Mouse (Mus musculus) lung, embryonic 14.5 days (tissue): ENCODE measurements at regions not wholly inside any gene's neighbourhood (a gene's known extent, or its start where the extent isn't known, plus 50 kb on each side); places are given as distances from the start of the nearest gene placed in this dataset.
A peak's percentile ranks its signal among the peaks of the same experiment; 100 is the strongest.

Source experiments
- ATAC-seq: fragments of 200-750 bp; cut with Nextera tagmentation; 2 replicates; pipeline ENCODE4 v1.8.0; 2017; ENCODE audit warnings: mild to moderate bottlenecking, moderate TSS enrichment, moderate library complexity; ENCODE audit not compliant: insufficient read depth
- DNase-seq: peaks from one replicate; pipeline ENCODE4 v3.0.0-alpha.2; 2015
- H3K27ac ChIP-seq: fragments of 300-500 bp; sonication (generic); 2 replicates; pipeline ENCODE4 v1.5.1; 2014; ENCODE audit warnings: low read depth, mild to moderate bottlenecking, moderate library complexity
- H3K27me3 ChIP-seq: fragments of 300-500 bp; sonication (generic); 2 replicates; pipeline ENCODE4 v1.6.1; 2014; ENCODE audit warnings: low read length, control low read depth; ENCODE audit not compliant: insufficient read depth
- H3K36me3 ChIP-seq: fragments of 300-500 bp; sonication (generic); 2 replicates; pipeline ENCODE4 v1.6.1; 2014; ENCODE audit warnings: control low read depth; ENCODE audit not compliant: insufficient read depth
- H3K4me1 ChIP-seq: fragments of 300-500 bp; sonication (generic); 2 replicates; pipeline ENCODE4 v1.6.1; 2014; ENCODE audit warnings: antibody characterized with exemption, control low read depth; ENCODE audit not compliant: insufficient read depth
- H3K4me2 ChIP-seq: fragments of 300-500 bp; sonication (generic); 2 replicates; pipeline ENCODE4 v1.6.1; 2014; ENCODE audit warnings: mild to moderate bottlenecking
- H3K4me3 ChIP-seq: fragments of 300-500 bp; sonication (generic); 2 replicates; pipeline ENCODE4 v1.5.1; 2014; ENCODE audit warnings: low read depth, low read length
- H3K9ac ChIP-seq: fragments of 300-500 bp; sonication (generic); 2 replicates; pipeline ENCODE4 v1.6.1; 2014
- H3K9me3 ChIP-seq: fragments of 300-500 bp; sonication (generic); 2 replicates; pipeline ENCODE4 v1.6.1; 2016; ENCODE audit warnings: low read depth, low read length, control low read depth
- CTCF ChIP-seq: IDR thresholded peaks from 2 replicates; pipeline ENCODE4 v1.5.1; 2016; ENCODE audit warnings: antibody characterized with exemption, low read depth
- WGBS: fragments of 180-500 bp; shearing (Covaris S2); extraction: QIAGEN DNeasy Blood & Tissue Kit; methylation state at CpG from one replicate; pipeline ENCODE4 v1.1.7; 2014; 5-methylcytosine and 5-hydroxymethylcytosine counted together

DNA sequence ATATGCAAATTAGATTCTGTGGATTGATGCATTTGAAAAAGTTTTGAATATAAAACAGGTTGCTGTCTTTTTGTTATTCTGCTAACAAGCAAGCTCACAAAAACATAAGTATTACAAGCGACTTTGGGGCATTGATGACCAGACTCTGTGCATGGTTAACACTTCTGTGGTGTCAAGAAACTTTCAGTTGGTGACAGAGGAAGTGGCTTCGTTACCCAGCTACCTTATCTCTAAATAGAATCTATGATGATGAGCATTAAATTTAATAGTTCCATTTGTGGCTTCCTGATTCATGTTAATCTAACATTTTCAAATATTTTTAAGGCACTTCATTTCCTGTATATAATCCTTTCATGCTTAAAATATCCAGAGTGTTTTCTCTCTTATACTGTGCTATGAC, 100.8 kb downstream of the Tm2d1 start:
- no peaks in the 10 kb centered on the region for H3K27me3 ChIP-seq
- no peaks in the 10 kb centered on the region for H3K9me3 ChIP-seq
- no peak for ATAC-seq
- H3K4me2 ChIP-seq, result no peak overlapping the region
- H3K9ac ChIP-seq, result no peak overlapping the region
- no peaks in the 10 kb centered on the region for H3K36me3 ChIP-seq
- no peak for TF ChIP-seq CTCF
- no peak overlapping the region for H3K27ac ChIP-seq
- no peaks in the 10 kb centered on the region for H3K4me1 ChIP-seq
- WGBS, result 57% methylated on average over 2 of the region's 2 CpGs
- DNase-seq, result no peak
- no peak overlapping the region for H3K4me3 ChIP-seq

GRCm38 (mm10) chr4:98258336-98258735, 124.8 kb downstream of the Tm2d1 start:
- H3K36me3 ChIP-seq, result no peaks in the 10 kb centered on the region
- H3K4me2 ChIP-seq, result no peak overlapping the region
- 72% methylated on average over 7 of the region's 7 CpGs for WGBS
- H3K27ac ChIP-seq, result no peak overlapping the region
- DNase-seq (peak; percentile 32), ATAC-seq (no peak)
- H3K27me3 ChIP-seq, result no peaks in the 10 kb centered on the region
- H3K9me3 ChIP-seq, result no peaks in the 10 kb centered on the region
- no peak overlapping the region for H3K9ac ChIP-seq
- no peak overlapping the region for H3K4me3 ChIP-seq
- no peak for TF ChIP-seq CTCF
- no peaks in the 10 kb centered on the region for H3K4me1 ChIP-seq

GRCm38 (mm10) chr4:98257711-98258110, 125.4 kb downstream of the Tm2d1 start:
- Histone ChIP-seq H3K4me1 (no peaks in the 10 kb centered on the region), H3K27ac (no peak overlapping the region), H3K36me3 (no peaks in the 10 kb centered on the region), H3K9me3 (no peaks in the 10 kb centered on the region), H3K4me2 (no peak overlapping the region), H3K4me3 (no peak overlapping the region), H3K9ac (no peak overlapping the region), H3K27me3 (no peaks in the 10 kb centered on the region)
- no peak for TF ChIP-seq CTCF
- ATAC-seq (no peak), DNase-seq (no peak)
- WGBS, result 88% methylated on average over 9 of the region's 9 CpGs

DNA sequence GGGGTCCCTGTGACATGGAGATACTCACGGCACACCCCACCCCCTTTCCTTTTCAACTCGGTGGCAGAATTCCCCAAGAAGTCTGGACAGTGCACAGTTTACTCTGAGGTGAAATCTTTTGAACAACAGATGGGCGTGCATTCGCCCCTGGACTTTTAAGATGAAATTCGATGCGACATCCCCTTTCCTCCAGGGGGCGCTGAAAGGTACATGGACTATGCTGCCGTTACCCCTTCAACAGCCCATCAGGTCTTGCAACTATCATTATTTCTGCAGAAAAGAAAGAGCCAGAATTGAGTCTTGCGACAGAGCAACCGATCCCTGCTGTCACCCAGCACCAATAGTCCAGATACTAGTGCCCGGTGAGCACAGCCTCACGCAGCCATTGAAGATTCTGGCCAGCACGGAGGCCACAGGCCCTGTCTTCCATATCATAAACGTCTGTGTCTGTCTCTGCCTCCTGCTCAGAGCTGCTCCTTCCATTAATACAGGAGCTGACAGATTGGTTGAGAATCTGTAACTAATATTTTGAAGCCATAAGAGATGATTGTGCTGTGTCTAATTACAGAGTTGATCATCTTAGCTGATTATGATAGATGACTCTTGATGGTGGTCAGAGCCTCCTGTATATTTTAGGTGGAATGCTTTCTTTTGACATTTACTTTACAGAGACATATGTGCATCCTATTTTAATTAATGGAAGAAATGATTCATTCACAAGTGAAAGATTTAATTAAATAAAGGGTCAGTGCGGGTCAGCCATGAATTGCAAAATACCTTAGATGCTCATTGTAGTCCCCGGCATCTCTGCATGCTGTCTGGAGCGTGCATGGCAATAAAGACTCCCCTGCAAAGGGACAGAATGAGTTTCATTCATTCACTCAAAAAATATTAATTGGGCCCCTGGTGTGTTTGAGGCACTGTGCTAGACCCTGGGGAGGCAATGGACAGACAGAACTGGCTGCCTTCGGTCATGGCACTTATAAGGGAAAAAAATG, 128.0 kb downstream of the Tm2d1 start:
- Histone ChIP-seq H3K9me3 (no peaks in the 10 kb centered on the region), H3K36me3 (no peaks in the 10 kb centered on the region), H3K4me1 (no peaks in the 10 kb centered on the region), H3K4me3 (no peak overlapping the region), H3K27ac (no peak overlapping the region), H3K9ac (no peak overlapping the region), H3K4me2 (no peak overlapping the region), H3K27me3 (no peaks in the 10 kb centered on the region)
- ATAC-seq (no peak), DNase-seq (peak; percentile 63)
- peak; percentile 55 for TF ChIP-seq CTCF
- 53% methylated on average over 18 of the region's 18 CpGs for WGBS

DNA sequence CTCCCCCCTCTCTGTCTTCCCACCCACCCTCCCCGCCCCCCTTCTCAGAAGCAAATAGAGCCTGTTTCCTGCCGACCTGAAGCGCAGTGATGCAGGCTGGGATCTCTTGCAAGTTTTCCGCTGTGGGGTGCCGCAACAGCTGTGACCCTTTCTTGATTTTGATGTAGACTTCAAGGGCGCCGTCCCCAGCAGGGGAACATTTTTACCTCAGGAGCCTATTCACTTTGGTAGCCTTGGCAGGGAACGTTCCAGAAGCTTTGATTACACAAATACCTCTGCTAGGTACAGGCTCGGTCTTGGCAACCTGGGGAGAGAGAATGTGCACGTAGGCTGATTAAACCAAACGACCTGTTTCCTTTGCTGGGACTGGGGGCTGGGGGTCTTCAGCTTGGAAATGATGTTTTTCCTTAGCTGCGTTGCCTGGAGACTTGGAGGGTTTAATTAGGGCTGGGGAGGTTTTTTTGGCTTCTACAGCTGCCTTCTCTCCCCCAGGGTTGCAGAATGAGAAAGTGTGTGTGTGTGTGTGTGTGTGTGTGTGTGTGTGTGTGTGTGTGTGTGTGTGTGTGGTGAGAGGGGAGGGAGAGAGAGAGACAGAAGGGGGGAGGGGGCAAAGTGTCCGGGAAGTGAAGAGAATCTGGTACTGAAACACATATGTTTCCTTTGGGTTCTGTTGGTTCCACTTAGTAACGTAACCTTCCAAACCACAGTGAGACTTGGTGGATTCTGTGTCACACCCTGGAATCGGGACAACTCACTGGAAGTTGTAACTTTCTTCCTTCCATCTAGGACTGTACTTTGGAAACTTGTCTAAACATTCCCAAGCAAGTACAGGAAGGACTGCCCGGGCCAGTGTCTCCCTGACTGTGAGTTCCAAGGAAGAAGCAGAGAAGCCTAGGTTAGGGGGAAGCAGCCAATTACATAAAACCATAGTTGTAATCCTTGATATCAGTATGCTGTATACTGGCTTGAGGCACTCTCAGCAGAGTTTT, 138.9 kb downstream of the Tm2d1 start:
- WGBS, result 8% methylated on average over 15 of the region's 16 CpGs
- Histone ChIP-seq H3K9ac (no peak overlapping the region), H3K27ac (no peak overlapping the region; the same call in 1 of the 2 replicates), H3K36me3 (no peaks in the 10 kb centered on the region), H3K4me3 (no peak overlapping the region), H3K9me3 (no peaks in the 10 kb centered on the region), H3K4me1 (no peaks in the 10 kb centered on the region; the same call in 1 of the 2 replicates), H3K4me2 (peak overlapping the region; percentile 53), H3K27me3 (no peaks in the 10 kb centered on the region)
- TF ChIP-seq CTCF, result no peak
- DNase-seq (peak; percentile 51), ATAC-seq (peak; percentile 61)

- H3K4me2 ChIP-seq, result peak overlapping the region; percentile 53; the same call in 1 of the 2 replicates
- DNase-seq (peak; percentile 90), ATAC-seq (peak; percentile 57)
- no peaks in the 10 kb centered on the region; the same call in 1 of the 2 replicates for H3K4me1 ChIP-seq
- H3K9ac ChIP-seq, result no peak overlapping the region
- H3K36me3 ChIP-seq, result no peaks in the 10 kb centered on the region
- WGBS, result 4% methylated on average over 6 of the region's 6 CpGs
- H3K4me3 ChIP-seq, result no peak overlapping the region
- no peaks in the 10 kb centered on the region for H3K9me3 ChIP-seq
- H3K27me3 ChIP-seq, result no peaks in the 10 kb centered on the region
- H3K27ac ChIP-seq, result no peak overlapping the region
- peak; percentile 79 for TF ChIP-seq CTCF
Measured at GRCm38 (mm10) chr4:98243502-98243901, 139.6 kb downstream of the Tm2d1 start.
